Mouse (Mus musculus) liver, embryonic 11.5 days (tissue): ENCODE results near the gene Cdk5rap1. TPM values are rescaled to one million over a fixed set of nuclear protein-coding genes. Genes with fewer than 3 reads are reported as not detected.

Experiments used
- ATAC-seq: fragments of 200-750 bp; cut with Nextera tagmentation; replicated peaks from 2 replicates; pipeline ENCODE4 v1.8.0; 2017; ENCODE audit warnings: moderate number of reproducible peaks, mild to moderate bottlenecking, moderate TSS enrichment, moderate library complexity; ENCODE audit not compliant: low FRiP score
- DNase-seq: peaks from one replicate; pipeline ENCODE4 v3.0.0-alpha.2; 2017; ENCODE audit warnings: low spot score
- H3K27ac ChIP-seq: fragments of 300-500 bp; sonication (generic); 2 replicates; pipeline ENCODE4 v1.5.1; 2014; ENCODE audit warnings: mild to moderate bottlenecking, low read depth, low read length, control low read depth
- H3K27me3 ChIP-seq: fragments of 300-500 bp; sonication (generic); replicated peaks from 2 replicates; pipeline ENCODE4 v1.6.1; 2014; ENCODE audit warnings: low read length, mixed read lengths; ENCODE audit not compliant: control insufficient read depth, insufficient read depth
- H3K36me3 ChIP-seq: fragments of 300-500 bp; sonication (generic); 2 replicates; pipeline ENCODE4 v1.6.1; 2014; ENCODE audit warnings: mild to moderate bottlenecking, low read length, moderate library complexity, mixed read lengths; ENCODE audit not compliant: control insufficient read depth, insufficient read depth
- H3K4me1 ChIP-seq: fragments of 300-500 bp; sonication (generic); replicated peaks from 2 replicates; pipeline ENCODE4 v1.6.1; 2014; ENCODE audit warnings: low read length, mixed read lengths; ENCODE audit not compliant: control insufficient read depth, insufficient read depth
- H3K4me2 ChIP-seq: fragments of 300-500 bp; sonication (generic); 2 replicates; pipeline ENCODE4 v1.6.1; 2014; ENCODE audit warnings: mild to moderate bottlenecking, control low read depth, moderate library complexity
- H3K4me3 ChIP-seq: fragments of 300-500 bp; sonication (generic); 2 replicates; pipeline ENCODE4 v1.5.1; 2014; ENCODE audit warnings: low read depth, low read length, control low read depth
- H3K9ac ChIP-seq: fragments of 300-500 bp; sonication (generic); 2 replicates; pipeline ENCODE4 v1.6.1; 2014; ENCODE audit warnings: low read depth, low read length, control low read depth
- H3K9me3 ChIP-seq: fragments of 300-500 bp; sonication (generic); 2 replicates; pipeline ENCODE4 v1.6.1; 2016; ENCODE audit warnings: low read length, inconsistent platforms, mixed read lengths; ENCODE audit not compliant: control insufficient read depth
- WGBS: fragments of 180-500 bp; shearing (Covaris S2); extraction: QIAGEN DNeasy Blood & Tissue Kit; methylation state at CpG from one replicate; pipeline ENCODE4 v1.1.7; 2014; 5-methylcytosine and 5-hydroxymethylcytosine counted together
- polyA plus RNA-seq: library from polyadenylated mRNA; unstranded; fragments of >200 nt; fragmentation: Nextera tagmentation; extraction: Ambion mirVana; gene quantifications from 2 replicates; pipeline ENCODE4 v1.2.1, GENCODE M21; 2014

Cdk5rap1 gene
- polyA plus RNA-seq, 1 experiment from 2014 or later: 23.7 TPM

- no peaks in the 10 kb centered on the region for H3K9me3 ChIP-seq
- H3K4me3 ChIP-seq: peak within 1 kb of the TSS; percentile 71
- H3K4me2 ChIP-seq: peak within 1 kb of the TSS; percentile 95
- WGBS: 2% methylated on average over 84 of the region's 84 CpGs
- H3K36me3 ChIP-seq: no peaks in the 10 kb centered on the region
- ATAC-seq (peak; percentile 94), DNase-seq (peak; percentile 82)
- peak within 1 kb of the TSS; percentile 65 for H3K9ac ChIP-seq
- no peaks in the 10 kb centered on the region for H3K4me1 ChIP-seq
- H3K27ac ChIP-seq: no peak within 1 kb of the TSS
- peaks cover 18% of the 10 kb centered on the region for H3K27me3 ChIP-seq
These were observed 35.0 kb upstream of the Cdk5rap1 start, which contains the start of gene Snta1 for GRCm38 (mm10) chr2:154407643-154408445. TSS of gene Snta1 (minus strand) at chr2:154408099.

GRCm38 (mm10) chr2:154407063-154407642 is 34.3 kb upstream of the Cdk5rap1 start:
- DNase-seq (no peak), ATAC-seq (no peak)
- 32% methylated on average over 11 of the region's 11 CpGs for WGBS
- no peak overlapping the region for H3K27ac ChIP-seq
- H3K27me3 ChIP-seq: peaks cover 18% of the 10 kb centered on the region
- H3K36me3 ChIP-seq: no peaks in the 10 kb centered on the region
- no peaks in the 10 kb centered on the region for H3K9me3 ChIP-seq
- H3K4me1 ChIP-seq: no peaks in the 10 kb centered on the region
- H3K4me3 ChIP-seq: peak overlapping the region; percentile 71
- peak overlapping the region; percentile 65 for H3K9ac ChIP-seq
- peak overlapping the region; percentile 95 for H3K4me2 ChIP-seq

DNA sequence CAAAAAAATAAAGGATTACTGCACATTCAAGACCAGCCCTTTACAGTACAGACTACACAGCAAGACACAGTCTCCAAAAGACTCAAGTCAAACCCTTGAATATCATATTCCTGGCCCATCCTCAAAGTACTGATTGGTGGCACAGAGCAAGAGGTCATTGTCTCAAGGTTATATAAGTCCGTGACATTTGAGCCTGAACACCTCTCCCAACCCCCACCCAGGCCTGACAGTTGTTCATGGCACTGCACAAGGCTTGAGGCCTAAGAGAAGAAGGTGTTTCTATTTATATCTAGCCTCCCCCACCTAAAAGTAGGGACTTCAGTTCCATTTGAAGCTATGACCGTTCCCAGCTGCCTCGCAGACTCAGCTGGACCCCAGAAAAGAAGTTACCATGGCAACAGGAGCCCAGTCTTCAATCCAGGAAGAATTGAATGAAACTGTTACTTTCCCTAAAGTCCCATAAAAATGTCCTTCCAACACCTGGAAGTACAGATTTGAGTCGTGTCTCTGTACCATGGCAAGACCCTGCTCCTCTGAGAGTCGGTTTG is 32.7 kb upstream of the Cdk5rap1 start:
- Histone ChIP-seq H3K4me2 (no peak overlapping the region), H3K27me3 (peaks cover 17% of the 10 kb centered on the region), H3K36me3 (no peaks in the 10 kb centered on the region), H3K27ac (no peak overlapping the region), H3K9ac (no peak overlapping the region), H3K4me3 (no peak overlapping the region), H3K4me1 (no peaks in the 10 kb centered on the region), H3K9me3 (no peaks in the 10 kb centered on the region)
- DNase-seq (no peak), ATAC-seq (no peak)
- 71% methylated on average over 5 of the region's 5 CpGs for WGBS

DNA sequence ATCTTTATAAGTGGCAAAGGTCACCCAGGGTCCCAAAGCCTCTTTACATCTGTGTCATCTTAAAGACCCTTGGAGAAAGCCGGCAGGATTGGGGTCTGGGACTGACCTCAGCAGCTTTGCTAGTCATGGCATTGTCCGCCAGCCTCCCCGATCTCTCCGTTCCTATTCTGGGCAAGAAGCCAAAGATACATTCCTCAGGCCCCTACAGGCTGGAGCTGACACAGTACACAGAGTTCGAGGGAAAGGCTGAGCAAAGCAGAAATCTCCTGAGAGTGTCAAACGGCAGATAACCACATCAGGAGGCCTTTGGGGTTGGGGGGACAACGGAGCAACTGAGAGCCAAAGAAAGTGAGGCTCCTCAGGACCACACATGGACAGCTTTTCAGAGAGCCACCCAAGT is 30.0 kb upstream of the Cdk5rap1 start:
- ATAC-seq (0 out of 2 replicates have a peak, but pooled peaks have one; percentile 40), DNase-seq (no peak)
- Histone ChIP-seq H3K27ac (no peak overlapping the region), H3K4me2 (no peak overlapping the region), H3K9ac (no peak overlapping the region), H3K9me3 (no peaks in the 10 kb centered on the region), H3K36me3 (no peaks in the 10 kb centered on the region), H3K4me3 (no peak overlapping the region), H3K27me3 (peaks cover 13% of the 10 kb centered on the region), H3K4me1 (no peaks in the 10 kb centered on the region)
- 47% methylated on average over 7 of the region's 7 CpGs for WGBS

DNA sequence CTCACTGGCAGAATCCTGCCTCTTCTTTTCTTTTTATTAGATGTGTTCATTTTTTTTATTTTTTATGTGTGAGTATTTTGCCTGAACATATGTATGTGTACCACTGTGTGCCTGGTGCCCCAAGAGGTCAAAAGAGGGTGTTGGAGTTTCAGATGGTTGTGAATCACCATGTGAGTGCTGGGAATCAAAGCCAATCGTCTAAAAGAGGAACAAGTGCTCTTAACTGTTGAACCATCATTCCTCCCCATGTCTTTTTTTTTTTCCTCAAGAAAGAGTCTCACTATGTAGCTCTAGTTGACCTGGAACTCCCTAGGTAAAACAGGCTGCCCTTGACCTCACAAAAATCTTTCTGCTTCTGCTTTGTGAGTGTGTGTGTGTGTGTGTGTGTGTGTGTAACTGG is 29.2 kb upstream of the Cdk5rap1 start:
- Histone ChIP-seq H3K9me3 (no peaks in the 10 kb centered on the region), H3K27ac (no peak overlapping the region), H3K4me3 (no peak overlapping the region), H3K4me1 (no peaks in the 10 kb centered on the region), H3K36me3 (no peaks in the 10 kb centered on the region), H3K27me3 (peaks cover 6% of the 10 kb centered on the region), H3K4me2 (no peak overlapping the region), H3K9ac (no peak overlapping the region)
- DNase-seq (no peak), ATAC-seq (no peak)
- WGBS: 29% methylated on average over 1 of the region's 1 CpGs

- H3K27ac ChIP-seq: no peak overlapping the region
- no peak overlapping the region for H3K4me3 ChIP-seq
- no peaks in the 10 kb centered on the region for H3K27me3 ChIP-seq
- H3K36me3 ChIP-seq: no peaks in the 10 kb centered on the region
- no peaks in the 10 kb centered on the region for H3K9me3 ChIP-seq
- H3K9ac ChIP-seq: no peak overlapping the region
- no peaks in the 10 kb centered on the region for H3K4me1 ChIP-seq
- DNase-seq (no peak), ATAC-seq (no peak)
- 85% methylated on average over 2 of the region's 2 CpGs for WGBS
- H3K4me2 ChIP-seq: no peak overlapping the region
These were observed 26.5 kb upstream of the Cdk5rap1 start for GRCm38 (mm10) chr2:154399325-154399724.

DNA sequence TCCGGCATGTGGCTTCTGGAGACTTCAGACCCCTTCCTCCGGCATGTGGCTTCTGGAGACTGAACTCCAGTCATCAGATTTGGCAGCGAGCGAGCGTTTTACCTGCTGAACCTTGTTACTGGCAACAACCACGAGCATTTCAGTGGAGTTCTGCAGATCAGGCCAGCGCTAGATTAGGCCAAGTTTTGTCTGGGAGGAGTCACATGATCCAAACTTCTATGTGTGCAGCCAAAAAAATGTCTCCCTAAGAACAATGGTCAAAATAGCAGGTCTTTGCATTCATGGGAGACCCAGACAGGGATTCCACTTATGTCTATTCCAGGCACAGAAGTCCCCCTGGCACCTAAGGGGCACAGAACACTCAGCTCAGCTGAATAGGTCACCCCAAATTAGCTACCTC is 25.5 kb upstream of the Cdk5rap1 start:
- Histone ChIP-seq H3K27me3 (no peaks in the 10 kb centered on the region), H3K27ac (no peak overlapping the region), H3K4me3 (no peak overlapping the region), H3K4me1 (no peaks in the 10 kb centered on the region), H3K9ac (no peak overlapping the region), H3K36me3 (no peaks in the 10 kb centered on the region), H3K9me3 (no peaks in the 10 kb centered on the region), H3K4me2 (no peak overlapping the region)
- 79% methylated on average over 7 of the region's 7 CpGs for WGBS
- no peak for ATAC-seq
- DNase-seq: no peak

GRCm38 (mm10) chr2:154396529-154396928 is 23.7 kb upstream of the Cdk5rap1 start:
- WGBS: 76% methylated on average over 2 of the region's 2 CpGs
- no peaks in the 10 kb centered on the region for H3K27me3 ChIP-seq
- no peaks in the 10 kb centered on the region for H3K9me3 ChIP-seq
- DNase-seq: no peak
- H3K4me1 ChIP-seq: no peaks in the 10 kb centered on the region
- no peak overlapping the region for H3K27ac ChIP-seq
- H3K4me2 ChIP-seq: no peak overlapping the region
- H3K4me3 ChIP-seq: no peak overlapping the region
- H3K9ac ChIP-seq: no peak overlapping the region
- no peak for ATAC-seq
- H3K36me3 ChIP-seq: no peaks in the 10 kb centered on the region
